Mouse (Mus musculus) heart, embryonic 14.5 days (tissue): ENCODE data around the gene Rbm8a. TPM values are rescaled to one million over a fixed set of nuclear protein-coding genes. Genes with fewer than 3 reads are reported as not detected.

Experiments used
- ATAC-seq: fragments of 200-750 bp; cut with Nextera tagmentation; 2 replicates; pipeline ENCODE4 v1.8.0; 2017; ENCODE audit warnings: low read depth, moderate TSS enrichment; ENCODE audit not compliant: insufficient number of reproducible peaks, insufficient read depth, low FRiP score
- H3K27ac ChIP-seq, 2 experiments: fragments of 200-500 bp in 1 of 2; fragments of 300-500 bp in 1 of 2; sonication (generic) in 1 of 2; replicated peaks in 1 of 2; 2 replicates each; pipeline ENCODE4 v1.5.1; 2012 to 2014; ENCODE audit warnings: low read depth in 2 of 2, low read length in 2 of 2, control low read depth in 1 of 2, mild to moderate bottlenecking in 1 of 2, mixed read lengths in 1 of 2; ENCODE audit not compliant: control insufficient read depth in 1 of 2, insufficient read depth in 1 of 2
- H3K27me3 ChIP-seq: fragments of 300-500 bp; sonication (generic); 2 replicates; pipeline ENCODE4 v1.6.1; 2014; ENCODE audit warnings: mild to moderate bottlenecking, low read length, control low read depth; ENCODE audit not compliant: control insufficient read depth, insufficient read depth
- H3K36me3 ChIP-seq: fragments of 300-500 bp; sonication (generic); 2 replicates; pipeline ENCODE4 v1.6.1; 2014; ENCODE audit warnings: mild to moderate bottlenecking, control low read depth, low read length, mixed read lengths; ENCODE audit not compliant: control insufficient read depth, insufficient read depth
- H3K4me1 ChIP-seq, 2 experiments: fragments of 200-500 bp in 1 of 2; fragments of 300-500 bp in 1 of 2; sonication (generic) in 1 of 2; 2 replicates each; pipeline ENCODE4 v1.6.1; 2012 to 2014; ENCODE audit warnings: low read length in 2 of 2, control low read depth in 1 of 2, mixed read lengths in 1 of 2; ENCODE audit not compliant: control insufficient read depth in 2 of 2, insufficient read depth in 2 of 2
- H3K4me2 ChIP-seq: fragments of 300-500 bp; sonication (generic); 2 replicates; pipeline ENCODE4 v1.6.1; 2014; ENCODE audit warnings: mild to moderate bottlenecking, low read length
- H3K4me3 ChIP-seq, 2 experiments: fragments of 200-500 bp in 1 of 2; fragments of 300-500 bp in 1 of 2; sonication (generic) in 1 of 2; 2 replicates each; pipeline ENCODE4 v1.5.1; 2012 to 2014; ENCODE audit warnings: low read length in 2 of 2, mild to moderate bottlenecking in 2 of 2, control low read depth in 1 of 2, low read depth in 1 of 2, moderate library complexity in 1 of 2; ENCODE audit not compliant: control insufficient read depth in 1 of 2, insufficient read depth in 1 of 2
- H3K9ac ChIP-seq: fragments of 300-500 bp; sonication (generic); 2 replicates; pipeline ENCODE4 v1.6.1; 2014; ENCODE audit warnings: mild to moderate bottlenecking, low read length
- H3K9me3 ChIP-seq: fragments of 300-500 bp; sonication (generic); 2 replicates; pipeline ENCODE4 v1.6.1; 2016; ENCODE audit warnings: low read length, control low read depth; ENCODE audit not compliant: control insufficient read depth
- WGBS: fragments of 180-500 bp; shearing (Covaris S2); extraction: QIAGEN DNeasy Blood & Tissue Kit; methylation state at CpG from one replicate; pipeline ENCODE4 v1.1.7; 2014; 5-methylcytosine and 5-hydroxymethylcytosine counted together
- polyA plus RNA-seq: library from polyadenylated mRNA; unstranded; fragments of >200 nt; fragmentation: Nextera tagmentation; extraction: Ambion mirVana; gene quantifications from 2 replicates; pipeline ENCODE4 v1.2.1, GENCODE M21; 2014

Gene Rbm8a
- polyA plus RNA-seq, 1 experiment from 2014 or later = 90.0 TPM

GRCm38 (mm10) chr3:96594851-96595250 is 34.9 kb upstream of the Rbm8a start:
- H3K27me3 ChIP-seq = no peaks in the 10 kb centered on the region
- 81% methylated on average over 5 of the region's 5 CpGs for WGBS
- H3K4me1 ChIP-seq = peaks cover 8 to 39% of the 10 kb centered on the region in 2 experiments; a peak in 3 of 4 replicates
- no peaks in the 10 kb centered on the region for H3K36me3 ChIP-seq
- H3K9me3 ChIP-seq = no peaks in the 10 kb centered on the region
- H3K4me3 ChIP-seq = no peak overlapping the region
- no peak overlapping the region for H3K27ac ChIP-seq
- H3K4me2 ChIP-seq = no peak overlapping the region
- ATAC-seq = no peak
- no peak overlapping the region for H3K9ac ChIP-seq

DNA sequence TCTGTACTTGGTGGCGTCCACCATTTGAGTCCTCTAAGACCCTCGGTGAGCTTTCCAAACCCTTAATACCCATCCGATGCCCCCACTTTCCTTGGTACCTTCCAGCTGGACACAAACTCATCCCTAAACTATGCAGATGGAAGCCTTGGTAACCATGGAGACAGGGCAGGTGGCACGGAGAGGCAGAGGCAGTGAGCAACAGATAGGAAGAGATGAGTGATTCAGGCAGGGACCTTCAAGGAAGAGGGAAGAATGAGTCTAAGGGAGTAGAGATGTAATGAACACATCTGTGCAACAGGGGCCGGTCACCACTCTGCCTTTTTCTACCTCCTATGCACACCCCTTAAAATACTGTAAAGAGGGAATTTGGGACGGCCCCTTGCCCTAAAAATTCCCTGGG is 34.1 kb upstream of the Rbm8a start:
- Histone ChIP-seq H3K9me3 (no peaks in the 10 kb centered on the region), H3K27me3 (no peaks in the 10 kb centered on the region), H3K4me3 (peak overlapping the region; percentile 49 to 51; a peak in 3 of 4 replicates), H3K36me3 (no peaks in the 10 kb centered on the region), H3K4me2 (peak overlapping the region; percentile 96), H3K4me1 (peaks cover 8 to 45% of the 10 kb centered on the region in 2 experiments; a peak in 3 of 4 replicates), H3K27ac (peak overlapping the region; percentile 79 to 82; a peak in 2 of 4 replicates), H3K9ac (peak overlapping the region; percentile 88)
- WGBS = 26% methylated on average over 6 of the region's 6 CpGs
- no peak for ATAC-seq

GRCm38 (mm10) chr3:96596228-96596707 is 33.5 kb upstream of the Rbm8a start, which contains the start of gene Ankrd34a:
Gene Ankrd34a (plus strand): TSS chr3:96596636.
- WGBS = under 1% methylated on average over 18 of the region's 23 CpGs
- ATAC-seq = 0 out of 2 replicates have a peak, but pooled peaks have one; percentile 20
- H3K9ac ChIP-seq = peak within 1 kb of the TSS; percentile 88
- H3K36me3 ChIP-seq = no peaks in the 10 kb centered on the region
- peak within 1 kb of the TSS; percentile 96 for H3K4me2 ChIP-seq
- H3K27me3 ChIP-seq = no peaks in the 10 kb centered on the region
- H3K9me3 ChIP-seq = no peaks in the 10 kb centered on the region
- peak within 1 kb of the TSS; percentile 49 to 51 for H3K4me3 ChIP-seq
- peaks cover 8 to 46% of the 10 kb centered on the region in 2 experiments; a peak in 3 of 4 replicates for H3K4me1 ChIP-seq
- H3K27ac ChIP-seq = peak within 1 kb of the TSS; percentile 79 to 82

- 3% methylated on average over 10 of the region's 12 CpGs for WGBS
- Histone ChIP-seq H3K4me2 (peak overlapping the region; percentile 96), H3K4me3 (peak overlapping the region; percentile 49 to 51), H3K9me3 (no peaks in the 10 kb centered on the region), H3K36me3 (no peaks in the 10 kb centered on the region), H3K27ac (peak overlapping the region in 1 of 2 experiments; percentile 82; a peak in 2 of 4 replicates), H3K4me1 (peaks cover 8 to 47% of the 10 kb centered on the region in 2 experiments; a peak in 3 of 4 replicates), H3K27me3 (no peaks in the 10 kb centered on the region), H3K9ac (peak overlapping the region; percentile 88)
- no peak for ATAC-seq
Measured at GRCm38 (mm10) chr3:96596855-96597254, 32.9 kb upstream of the Rbm8a start.

GRCm38 (mm10) chr3:96597435-96597891 is 32.3 kb upstream of the Rbm8a start:
- Histone ChIP-seq H3K36me3 (no peaks in the 10 kb centered on the region), H3K4me1 (peaks cover 8 to 48% of the 10 kb centered on the region in 2 experiments)
- no peak for ATAC-seq

DNA sequence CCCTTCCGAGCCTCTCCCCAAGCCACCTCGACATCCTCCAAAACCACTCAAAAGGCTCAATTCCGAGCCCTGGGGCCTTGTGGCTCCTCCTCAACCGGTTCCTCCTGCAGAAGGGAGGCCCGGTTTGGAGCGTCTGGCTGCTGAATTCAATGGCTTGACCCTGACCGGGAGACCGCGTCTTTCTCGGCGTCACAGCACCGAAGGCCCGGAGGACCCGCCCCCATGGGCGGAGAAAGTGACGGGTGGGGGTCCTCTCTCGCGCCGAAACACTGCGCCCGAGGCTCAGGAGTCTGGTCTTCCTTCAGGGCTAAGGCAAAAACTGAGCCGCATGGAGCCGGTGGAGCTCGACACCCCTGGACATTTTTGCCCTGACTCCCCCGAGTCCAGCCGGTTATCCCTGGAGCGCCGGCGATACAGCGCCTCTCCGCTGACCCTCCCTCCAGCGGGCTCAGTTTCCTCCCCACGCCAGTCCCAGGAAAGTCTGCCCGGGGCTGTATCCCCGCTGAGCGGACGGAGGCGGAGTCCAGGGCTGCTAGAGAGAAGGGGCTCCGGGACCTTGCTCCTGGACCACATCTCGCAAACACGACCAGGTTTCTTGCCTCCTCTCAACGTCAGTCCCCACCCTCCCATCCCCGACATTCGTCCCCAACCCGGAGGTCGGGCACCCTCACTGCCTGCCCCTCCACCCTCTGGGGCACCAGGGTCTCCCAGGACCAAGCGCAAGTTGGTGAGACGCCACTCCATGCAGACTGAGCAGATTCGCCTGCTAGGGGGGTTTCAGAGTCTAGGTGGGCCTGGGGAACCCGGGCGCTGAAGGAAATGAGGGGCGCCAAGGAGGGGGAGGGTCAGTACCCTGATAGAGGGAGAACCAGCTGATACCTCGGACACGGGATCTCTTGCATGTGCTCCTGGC is 31.3 kb upstream of the Rbm8a start:
- Histone ChIP-seq H3K27me3 (no peaks in the 10 kb centered on the region), H3K36me3 (peaks cover 4% of the 10 kb centered on the region; the same call in 1 of the 2 replicates), H3K9me3 (no peaks in the 10 kb centered on the region), H3K4me1 (peaks cover 9 to 48% of the 10 kb centered on the region in 2 experiments), H3K27ac (peak overlapping the region; percentile 79), H3K4me3 (peak overlapping the region; percentile 49 to 51), H3K4me2 (peak overlapping the region; percentile 96), H3K9ac (peak overlapping the region; percentile 88)
- ATAC-seq = no peak
- WGBS = 5% methylated on average over 54 of the region's 54 CpGs

More at GRCm38 (mm10) chr3:96597435-96597891, 32.3 kb upstream of the Rbm8a start:
- WGBS = 2% methylated on average over 40 of the region's 40 CpGs
- Histone ChIP-seq H3K27me3 (no peaks in the 10 kb centered on the region), H3K4me2 (peak overlapping the region; percentile 96), H3K9ac (peak overlapping the region; percentile 88), H3K9me3 (no peaks in the 10 kb centered on the region), H3K27ac (peak overlapping the region; percentile 79), H3K4me3 (peak overlapping the region; percentile 49 to 51)

GRCm38 (mm10) chr3:96599069-96599393 is 30.7 kb upstream of the Rbm8a start:
- Histone ChIP-seq H3K36me3 (peaks cover 10% of the 10 kb centered on the region; the same call in 1 of the 2 replicates), H3K27ac (no peak overlapping the region), H3K9me3 (no peaks in the 10 kb centered on the region), H3K4me3 (peak overlapping the region; percentile 49 to 51; a peak in 2 of 4 replicates), H3K4me1 (peaks cover 9 to 49% of the 10 kb centered on the region in 2 experiments), H3K9ac (peak overlapping the region; percentile 88), H3K27me3 (no peaks in the 10 kb centered on the region), H3K4me2 (peak overlapping the region; percentile 96)
- 75% methylated on average over 8 of the region's 8 CpGs for WGBS
- ATAC-seq = no peak
